Mouse (Mus musculus) adrenal gland, postnatal 14 days (tissue): ENCODE measurements around the gene Alx1. TPM values are rescaled to one million over a fixed set of nuclear protein-coding genes. Genes with fewer than 3 reads are reported as not detected.

Experiments
- DNase-seq: peaks from one replicate; pipeline ENCODE4 v3.0.0; 2021; ENCODE audit warnings: mixed read lengths
- long read RNA-seq, 2 experiments: library from polyadenylated mRNA; stranded (forward); transcript quantifications; one replicate each; pipeline ENCODE4 v2.0.0; 2021
- total RNA-seq: library from RNA; stranded (reverse); gene quantifications from 2 replicates; pipeline ENCODE4 v1.2.3, GENCODE M21; 2021

The Alx1 gene
- not detected in 2 replicates for total RNA-seq
- long read RNA-seq, experiment 1: 0 reads
- long read RNA-seq, experiment 2: 0 reads

DNA sequence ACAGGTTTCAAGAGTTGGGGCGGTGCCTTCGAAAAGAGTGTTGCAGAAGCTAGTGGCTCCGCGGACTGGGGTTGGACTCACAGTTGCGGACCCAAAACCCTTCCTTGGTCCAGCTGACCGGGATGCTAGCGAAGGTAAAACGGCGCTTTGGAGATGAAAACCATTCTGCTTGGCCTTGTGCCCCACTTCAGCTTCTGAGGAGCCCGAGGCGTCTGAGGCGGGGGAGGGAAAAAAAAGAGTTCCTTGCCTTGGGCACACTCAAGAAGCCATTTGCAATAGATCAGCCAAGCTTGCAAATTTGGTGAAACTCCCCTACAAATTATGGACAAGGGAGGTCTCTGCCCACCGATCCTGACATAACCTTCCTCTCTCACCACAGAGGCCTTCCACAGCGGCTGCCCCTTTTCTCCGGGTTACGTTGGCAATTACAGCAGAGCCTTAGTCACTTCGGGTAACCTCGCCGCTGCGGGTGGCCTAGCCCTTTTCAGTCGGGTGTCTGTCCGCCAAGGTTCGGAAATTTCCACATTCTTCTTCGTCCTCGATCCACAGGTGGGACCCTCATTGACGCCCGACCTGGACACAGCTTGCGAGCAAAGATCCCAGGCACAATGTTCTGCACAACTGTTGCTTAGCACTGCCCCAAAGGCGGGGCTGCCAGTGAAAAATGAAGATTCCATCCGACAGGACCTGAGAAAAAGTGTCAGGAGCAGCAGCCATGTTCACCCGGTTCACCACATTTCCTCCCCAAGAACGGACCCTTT is at the start of gene Alx1:
Alx1 (minus strand) TSS at position 486 of the 761 bp plus-strand sequence.
- peak; percentile 9 for DNase-seq

DNA sequence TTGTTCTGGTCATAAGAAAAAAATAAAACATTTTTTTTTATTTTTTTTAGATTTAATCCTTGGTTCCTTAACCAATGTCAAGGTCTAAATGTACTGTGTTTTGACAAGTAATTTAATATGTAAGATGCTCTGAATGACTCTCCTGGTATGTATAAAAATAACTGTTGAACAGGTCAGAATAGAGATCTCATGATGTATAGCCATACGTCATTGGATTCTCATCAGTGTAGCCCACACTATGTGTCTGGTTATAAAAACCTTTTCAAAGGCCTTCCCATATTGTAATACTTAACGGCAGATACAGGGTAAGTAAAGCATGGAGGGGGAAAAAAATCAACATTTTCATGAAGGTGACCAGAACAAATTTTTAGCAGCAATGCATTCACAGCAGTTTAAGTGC is 19.6 kb upstream of the Alx1 start:
- no peak for DNase-seq

DNA sequence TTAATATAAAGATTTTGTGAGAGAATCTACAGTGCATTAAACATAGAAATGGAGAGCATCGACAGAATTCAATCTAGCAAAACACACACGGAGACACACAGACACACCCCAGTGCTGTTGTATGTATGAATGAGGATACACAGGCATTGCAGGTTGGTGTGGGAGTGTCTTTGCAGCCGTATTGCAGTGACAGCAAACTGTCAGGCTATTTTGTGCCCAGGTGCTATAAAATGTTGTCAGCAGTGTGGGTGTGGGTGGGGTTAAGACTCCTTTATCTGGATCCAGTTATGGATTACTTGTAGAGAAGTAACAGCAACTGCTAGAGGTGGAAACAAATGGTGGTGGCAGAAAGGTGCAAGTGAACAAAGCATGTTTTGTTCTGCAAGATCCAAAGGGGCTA is 16.6 kb upstream of the Alx1 start:
- no peak for DNase-seq

DNA sequence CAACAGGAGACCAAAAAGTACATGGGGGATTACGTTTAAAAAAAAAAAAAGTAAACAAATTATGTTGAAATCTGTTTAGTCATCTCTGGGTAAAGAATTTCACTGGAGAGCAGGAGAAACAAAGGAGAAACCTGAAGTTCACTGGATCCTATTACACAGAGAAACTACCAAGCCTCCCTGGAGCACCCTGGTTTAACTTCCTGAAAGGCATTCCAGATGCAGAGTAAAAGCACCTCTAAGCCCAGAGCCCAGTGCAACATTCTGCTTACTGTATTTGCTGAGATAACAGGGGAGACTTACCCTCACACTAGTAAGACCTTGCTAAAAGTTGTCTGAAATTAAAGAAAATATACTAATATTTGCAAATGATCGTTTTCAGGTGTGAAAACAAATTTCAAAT is 15.0 kb upstream of the Alx1 start:
- DNase-seq: no peak

DNA sequence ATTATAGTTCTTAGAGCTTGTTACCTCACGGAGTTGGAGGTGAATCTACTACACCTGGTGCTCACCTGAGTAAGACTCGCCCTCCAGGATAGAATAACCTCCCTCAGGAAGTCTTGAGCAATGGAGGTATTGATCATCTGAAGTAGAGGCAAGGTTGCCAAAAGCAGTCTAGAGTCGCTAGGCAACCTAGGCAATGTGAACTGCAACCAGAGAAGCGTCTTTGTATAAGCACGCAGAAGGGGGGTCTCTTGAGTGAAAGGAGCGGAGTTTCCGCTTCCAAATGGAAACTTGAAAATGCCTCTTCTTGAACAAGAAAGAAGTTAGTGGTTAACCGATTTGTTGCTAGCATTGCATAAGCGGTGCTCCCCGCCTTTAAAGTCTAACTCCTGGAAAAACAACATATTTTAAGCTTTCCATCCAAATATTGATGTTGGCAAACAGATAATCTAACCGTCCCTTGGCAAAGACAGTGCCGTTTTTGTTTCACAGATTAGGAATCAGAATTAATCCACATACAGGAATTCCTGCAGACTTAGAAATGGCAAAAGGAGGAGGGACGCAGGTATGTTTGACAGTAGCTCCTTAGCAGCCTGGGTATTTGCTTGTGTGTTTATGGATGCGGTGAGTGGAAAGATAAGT is 5.1 kb upstream of the Alx1 start:
- no peak for DNase-seq

DNA sequence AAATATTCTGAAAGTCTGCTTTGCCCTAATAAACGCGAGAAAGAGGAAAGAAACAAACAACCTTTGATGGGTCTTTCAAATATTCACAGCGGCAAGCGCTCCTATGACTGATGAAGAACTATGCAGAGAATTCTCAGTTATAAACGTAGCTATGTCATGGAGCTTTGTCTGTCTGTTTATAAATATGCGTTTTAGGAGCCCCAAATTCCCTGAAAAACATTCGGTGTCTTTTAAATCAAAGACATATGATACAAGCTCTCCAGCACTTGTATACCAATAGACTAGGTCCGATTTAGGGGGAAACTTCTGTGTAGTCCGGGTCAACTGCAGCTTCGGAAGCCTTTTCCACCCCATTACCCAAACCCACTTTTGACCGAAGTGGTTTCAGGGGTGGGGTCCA is 916 bp upstream of the Alx1 start:
- no peak for DNase-seq

DNA sequence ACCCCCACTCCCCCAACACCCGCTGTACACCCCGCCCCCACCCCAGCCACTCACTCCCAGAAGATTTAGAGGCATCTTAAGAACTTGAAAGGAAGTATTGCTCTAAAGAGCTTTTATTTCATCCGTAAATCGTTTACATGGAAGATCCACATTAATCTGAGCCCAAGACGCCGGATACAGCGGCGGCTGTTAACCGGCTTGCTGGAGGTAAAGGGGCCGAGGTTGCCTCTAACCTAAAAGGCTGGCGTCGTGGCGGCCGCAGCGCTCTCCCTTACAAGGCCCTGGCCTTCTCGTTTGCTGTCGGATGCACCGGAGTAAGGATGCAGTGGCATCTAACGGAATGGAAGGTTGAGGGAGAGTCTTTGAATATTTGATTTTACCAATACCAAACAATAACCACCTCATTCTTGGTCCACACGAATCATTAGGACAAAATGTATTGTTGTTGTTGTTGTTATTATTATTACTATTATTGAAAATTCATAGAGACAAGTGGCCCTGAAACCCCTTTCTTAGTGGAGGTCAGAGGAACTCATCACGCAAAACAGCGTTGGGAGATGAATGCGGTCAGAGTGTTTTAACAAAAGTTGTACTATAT is 784 bp downstream of the Alx1 start:
- no peak for DNase-seq

DNA sequence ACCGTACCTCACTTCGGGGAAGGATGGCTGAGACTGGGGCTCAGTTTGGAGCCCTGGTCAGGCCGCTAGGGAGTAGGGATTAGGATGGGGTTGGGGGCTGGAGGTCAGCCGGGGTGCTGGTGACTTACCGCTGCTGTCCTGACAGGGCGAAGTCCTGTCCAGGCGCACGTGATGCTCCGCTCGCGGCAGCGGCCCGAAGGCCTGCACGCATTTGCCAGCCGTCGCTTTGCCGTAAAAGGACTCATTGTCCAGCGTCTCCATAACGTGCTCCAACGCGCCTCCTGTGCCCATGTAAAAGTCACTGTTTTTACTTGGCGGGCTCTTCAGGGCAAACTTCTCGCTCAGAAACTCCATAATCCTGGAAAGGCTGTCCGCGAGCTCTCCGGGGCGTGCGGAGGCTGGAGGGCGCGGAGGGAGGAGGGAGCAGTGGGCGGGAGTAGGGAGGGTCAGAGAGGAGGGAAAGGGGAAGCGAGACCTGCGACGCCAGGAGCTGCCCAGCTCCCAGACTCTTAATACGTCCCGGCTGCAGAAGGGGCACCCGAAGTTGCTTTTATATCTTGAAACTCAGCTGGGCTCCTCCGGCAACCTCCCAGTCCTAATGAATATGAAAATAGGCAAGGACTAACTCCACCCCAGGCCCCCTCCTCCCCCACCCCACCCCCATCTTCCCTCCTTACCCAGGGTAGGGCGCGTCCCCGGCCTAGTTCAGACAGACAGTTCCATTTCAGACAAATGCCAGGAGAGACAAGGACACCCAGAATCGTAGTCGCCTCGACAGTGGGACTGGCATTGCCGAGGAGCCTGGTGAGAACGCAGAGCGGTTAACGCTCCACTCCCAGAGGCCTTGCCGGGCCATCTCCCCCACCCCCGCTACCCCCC is 1.5 kb downstream of the Alx1 start:
- DNase-seq: peak; percentile 19

DNA sequence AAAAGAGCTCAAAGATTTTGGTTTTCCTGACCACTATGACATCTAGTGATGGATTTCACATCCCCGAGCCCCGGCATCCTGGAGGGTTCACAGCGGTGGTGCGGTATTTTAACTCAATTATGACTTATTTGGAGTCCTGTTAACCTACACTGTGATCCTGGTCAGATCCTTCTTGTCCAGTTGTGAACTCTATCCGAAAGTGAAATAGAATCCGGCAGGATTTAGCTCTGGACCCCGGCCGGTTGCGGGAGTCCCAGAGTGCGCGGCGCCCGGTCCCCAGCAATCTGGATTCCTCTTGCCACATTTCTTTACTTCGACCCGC is 2.1 kb downstream of the Alx1 start:
- no peak for DNase-seq

DNA sequence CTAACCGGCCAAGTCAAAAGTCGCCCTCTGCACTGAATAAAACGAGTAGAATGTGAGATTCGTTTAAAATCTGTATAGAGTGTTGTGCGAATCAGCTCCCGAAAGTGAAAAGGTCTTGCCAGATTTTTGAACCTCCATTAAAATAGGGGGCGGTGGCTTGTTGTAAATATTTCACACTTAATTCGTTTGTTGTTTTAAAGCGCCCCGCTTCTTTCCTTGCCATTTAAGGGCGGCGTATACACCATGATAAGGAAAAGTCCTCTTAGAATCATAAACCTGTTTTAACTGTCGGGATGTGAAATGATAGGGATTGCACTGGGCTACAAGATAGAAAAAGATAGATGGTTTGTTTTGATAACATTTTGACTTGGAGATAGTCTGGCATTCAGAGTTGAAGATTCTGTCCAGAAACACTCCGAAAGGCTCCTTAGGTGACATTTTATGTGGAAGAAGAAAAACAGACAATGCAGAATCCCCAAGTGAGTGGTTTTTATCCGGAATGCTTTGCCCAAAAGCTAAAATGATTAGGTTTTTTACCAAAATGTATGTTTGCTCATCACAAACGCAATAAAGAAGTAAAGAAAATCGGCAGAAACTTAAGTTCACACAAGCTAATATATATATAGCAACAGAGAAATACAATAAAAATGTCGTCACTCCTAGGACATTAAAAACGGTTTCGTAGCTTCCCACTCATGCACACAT is 2.6 kb downstream of the Alx1 start:
- no peak for DNase-seq

DNA sequence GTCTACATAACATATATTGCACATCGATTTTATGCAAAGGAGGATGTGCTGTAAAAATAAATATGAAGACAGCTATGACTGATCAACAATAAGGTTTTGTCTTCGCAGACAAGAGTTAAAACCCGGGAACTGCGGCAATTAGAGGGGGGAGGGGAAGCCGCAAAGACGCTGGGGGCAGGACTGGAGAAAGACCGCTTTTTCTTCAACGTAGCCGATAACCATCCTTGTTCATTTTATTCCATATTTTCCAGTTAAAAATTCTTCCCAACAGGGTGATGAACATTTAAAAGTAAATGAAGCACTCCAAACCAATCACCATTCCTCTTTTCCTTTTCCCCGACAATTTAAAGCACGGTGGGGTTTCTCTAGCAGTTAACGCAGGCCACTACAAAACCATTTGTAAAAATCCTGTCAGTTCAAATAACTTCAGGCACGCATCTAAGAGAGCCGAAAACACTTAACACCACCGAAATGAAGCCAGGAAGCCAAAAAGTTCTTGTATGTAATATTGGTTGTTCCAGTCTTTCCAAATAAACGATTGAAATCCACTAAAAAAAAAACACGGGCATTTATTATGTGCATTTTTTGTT is 3.3 kb downstream of the Alx1 start:
- DNase-seq: no peak

DNA sequence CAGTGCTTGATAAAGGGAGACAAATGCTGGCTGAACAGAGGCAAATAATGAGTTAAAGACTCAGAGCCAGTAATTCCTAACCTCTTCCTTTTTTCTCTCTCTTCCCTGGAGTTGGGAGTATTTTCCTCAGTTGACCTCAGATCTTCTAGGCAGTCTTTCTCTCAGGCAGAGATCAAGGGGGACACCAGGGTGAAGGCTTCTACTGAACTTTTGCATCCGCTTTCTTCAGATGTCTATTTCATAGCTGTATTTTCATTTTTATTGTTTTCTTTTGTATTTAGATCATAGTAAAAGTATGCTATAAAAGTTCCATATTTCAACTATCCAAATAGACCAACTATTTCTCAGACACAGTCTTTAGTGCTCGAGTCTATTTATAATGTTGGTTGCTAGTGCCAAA is 27.5 kb downstream of the Alx1 start:
- no peak for DNase-seq

DNA sequence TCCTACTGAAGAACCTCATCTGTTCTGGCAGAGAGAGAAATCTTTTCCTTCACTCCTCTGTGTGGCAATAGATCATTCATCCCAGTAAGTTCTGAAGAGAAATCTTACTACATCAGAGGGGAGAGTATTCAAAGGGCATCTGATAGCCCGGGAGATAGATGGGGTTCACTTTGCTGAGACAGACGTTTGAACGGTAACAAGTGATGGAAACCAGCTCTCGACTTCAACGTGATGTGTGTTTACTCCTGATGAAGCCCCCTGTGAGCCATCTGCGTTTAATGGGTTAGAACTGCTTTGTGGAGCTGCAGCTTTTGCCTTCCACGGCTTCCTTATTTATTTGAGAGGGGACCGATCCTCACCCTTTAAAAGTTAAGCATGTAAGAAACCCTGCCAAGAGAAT is 29.1 kb downstream of the Alx1 start:
- no peak for DNase-seq

DNA sequence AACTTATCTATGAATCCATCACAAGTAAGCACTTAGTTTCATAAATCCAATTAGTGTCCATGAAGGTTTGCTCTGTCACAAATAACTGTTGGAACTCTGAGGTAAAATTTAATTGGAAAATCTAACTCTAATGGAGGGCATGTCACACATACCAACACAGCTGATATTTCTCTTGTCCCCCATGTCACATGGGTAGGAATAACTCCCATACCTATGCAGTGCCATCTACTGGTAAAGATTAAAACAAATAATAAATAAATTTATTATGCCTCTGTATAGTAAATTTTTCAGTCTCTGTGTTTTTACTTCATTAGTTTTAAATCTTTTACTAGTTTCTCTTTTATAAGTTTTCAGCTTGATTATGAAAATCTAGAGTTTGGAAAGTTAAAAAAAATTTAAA is 30.4 kb downstream of the Alx1 start:
- no peak for DNase-seq

DNA sequence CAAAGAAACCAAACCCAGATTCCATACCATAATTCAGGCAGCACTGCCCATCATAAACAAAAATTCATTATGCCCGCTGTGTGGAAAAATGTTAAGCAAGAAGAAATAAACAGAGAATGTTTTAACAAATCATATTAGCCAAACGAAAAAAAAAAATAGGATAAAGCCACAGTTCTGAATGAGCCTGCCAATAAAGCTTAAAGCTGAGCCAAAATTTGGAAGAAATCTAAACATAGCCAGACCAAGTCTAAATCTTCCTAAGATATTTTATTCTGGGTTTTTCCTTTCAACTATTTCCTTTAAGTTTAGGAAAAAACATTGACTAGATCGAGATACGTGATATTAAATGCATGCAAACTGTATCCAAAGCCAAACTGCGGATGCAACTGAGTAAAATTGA is 54.9 kb downstream of the Alx1 start:
- no peak for DNase-seq

DNA sequence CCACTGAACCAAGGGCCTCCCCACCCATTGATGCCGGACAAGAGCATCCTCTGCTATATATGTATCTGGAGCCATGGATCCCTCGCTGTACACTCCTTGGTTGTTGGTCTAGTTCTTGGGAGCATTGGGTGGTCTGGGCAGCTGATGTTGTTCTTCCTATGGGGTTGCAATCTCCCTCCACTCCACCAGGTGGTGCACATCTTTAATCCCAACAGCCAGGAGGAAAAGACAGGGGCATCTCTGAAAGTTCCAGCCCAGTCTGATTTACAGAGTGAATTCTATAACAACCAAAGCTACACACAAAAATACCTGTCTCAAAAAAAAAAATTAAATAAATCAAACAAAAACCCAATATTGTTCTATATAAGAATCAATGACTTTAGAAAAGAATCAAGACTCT is 70.4 kb downstream of the Alx1 start:
- no peak for DNase-seq

Other genes with a start within 250 kb of the Alx1 start
- 0.70 TPM in 1 of 2 replicates, not detected in the other for gene Lrriq1, start 206.1 kb upstream of the Alx1 start, total RNA-seq